Mouse (Mus musculus): ENCODE results near the gene Cdon. TPM values are rescaled to one million over a fixed set of nuclear protein-coding genes. Genes with fewer than 3 reads are reported as not detected.

Cdon gene
- 10 to 100 TPM in 1 of 2 experiments, 1 to 10 TPM in 1; 9.7 to 10.2 TPM for total RNA-seq (2021)
- 6.0 and 10.9 TPM in 2 replicates for polyA plus RNA-seq (2012; rRNA removed)
- long read RNA-seq, partial matches to known transcripts = 0 of 2 reads
- long read RNA-seq, other reads (novel, unspliced or antisense) = 2 of 2 reads

DNA sequence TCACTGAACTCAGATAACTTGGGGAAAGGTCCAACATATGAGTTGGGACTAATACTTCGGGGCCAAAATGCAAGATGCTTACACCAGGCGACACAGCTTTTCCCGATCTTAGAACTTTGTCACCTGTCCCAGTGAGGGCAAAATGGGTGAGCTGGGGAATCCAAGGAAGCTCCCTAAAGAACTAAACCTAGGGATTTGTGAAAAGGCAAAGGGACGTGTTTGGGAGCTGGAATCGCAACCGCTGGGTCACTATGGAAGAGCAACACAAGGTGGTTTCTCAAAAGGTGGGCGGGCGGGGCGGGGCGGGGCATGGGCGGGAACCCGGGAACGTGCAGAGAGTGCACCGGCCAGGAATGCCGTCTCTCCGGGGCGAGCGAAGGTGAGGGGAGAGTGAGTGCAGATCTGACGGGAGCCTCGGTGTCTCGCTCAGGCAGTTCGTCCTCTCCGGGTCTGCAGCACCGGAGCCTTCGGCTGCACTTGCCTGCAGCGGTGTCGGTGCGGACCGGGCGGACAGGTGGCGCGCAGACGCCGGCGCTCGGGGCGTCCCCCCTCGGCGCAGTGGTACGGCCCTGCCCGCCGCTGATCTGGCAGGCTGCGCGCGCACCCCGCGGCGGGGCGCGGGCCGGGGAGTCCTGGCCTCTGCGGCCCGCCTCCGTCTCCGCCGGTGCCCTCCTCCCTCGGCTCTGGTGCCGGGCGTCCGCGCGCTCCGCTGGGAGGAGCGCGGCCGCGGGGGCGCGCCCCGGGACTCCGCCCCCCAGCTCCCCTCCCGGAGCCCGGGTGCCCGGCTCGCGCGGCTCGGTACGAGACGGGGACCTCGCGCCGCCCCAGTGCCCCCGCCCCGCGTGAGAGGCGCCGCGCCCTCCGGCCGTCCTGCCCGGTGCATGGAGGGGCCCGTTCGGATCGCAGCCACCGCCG is at the start of gene Cdon:
Cdon (plus strand) TSS at position 324 of the 915 bp plus-strand sequence.
- intact Hi-C loops (cut with DNase I) = loop anchor here (5.0 to 10.0 kb wide), 4 partner anchors 86 to 216 kb away; partner anchors contain the start of genes Srpr and Tirap

DNA sequence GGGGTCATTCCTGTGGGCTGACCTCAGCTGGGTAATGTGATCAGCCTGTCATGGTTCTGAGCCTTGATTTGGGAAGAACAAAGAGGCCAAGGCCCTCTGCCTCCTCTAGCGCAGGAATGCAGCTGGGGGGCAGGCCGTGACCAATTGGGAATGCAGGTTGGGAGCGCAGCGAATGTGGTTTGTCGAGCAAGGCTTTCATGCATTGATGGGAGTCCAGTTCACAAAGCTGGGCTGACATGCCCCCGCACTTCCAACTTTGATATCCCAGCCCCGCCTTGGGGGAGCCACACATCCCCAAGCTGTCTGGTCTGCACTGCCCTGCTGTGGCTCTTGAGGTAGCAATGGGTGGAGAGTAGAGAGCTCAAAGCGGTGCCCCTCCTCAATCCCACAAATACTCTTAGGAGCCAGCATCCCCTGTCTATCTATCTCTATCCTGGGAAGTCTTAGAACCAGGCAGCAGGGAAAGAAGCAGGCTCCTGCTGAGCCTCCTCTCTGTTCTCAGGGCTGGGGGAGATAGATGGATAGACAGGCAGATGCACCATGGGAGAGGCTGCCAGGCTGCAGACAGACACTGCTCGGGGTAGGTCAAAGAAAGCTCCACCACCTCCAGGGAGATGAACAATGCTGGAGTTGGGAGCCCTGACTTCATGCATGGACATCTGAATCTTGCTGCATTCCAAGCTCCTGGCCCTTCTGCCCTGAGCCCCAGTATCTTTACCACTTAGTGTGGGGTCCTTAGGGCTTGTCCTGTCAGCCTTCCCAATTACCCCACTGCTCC is 48.4 kb upstream of the Cdon start:
- Histone ChIP-seq H3K27ac (no peak overlapping the region), H3K79me2 (replicated peaks; ENCODE audit: control insufficient read depth, insufficient read depth, low read length) (no peaks in the 10 kb centered on the region), H3K4me3 (no peak overlapping the region), H3K36me3 (ENCODE audit: control insufficient read depth, insufficient read depth, low read length) (no peaks in the 10 kb centered on the region), H3K27me3 (ENCODE audit: control insufficient read depth, insufficient read depth, low read length) (no peaks in the 10 kb centered on the region), H3K4me1 (ENCODE audit: control insufficient read depth, insufficient read depth, low read length) (no peaks in the 10 kb centered on the region), H3K9ac (ENCODE audit: low read depth, low read length) (no peak overlapping the region)
- intact Hi-C loops (cut with DNase I) = no loop called here
- TF ChIP-seq EP300 (IDR thresholded peaks at IDR 0.05; ENCODE audit: insufficient read depth, low read depth, low read length) = no peak
- no peak for TF ChIP-seq POLR2A (IDR thresholded peaks at IDR 0.05; ENCODE audit: insufficient read depth, low read depth, low read length)
- no peak for TF ChIP-seq CTCF (IDR thresholded peaks at IDR 0.05)
- WGBS = 66% methylated on average over 9 of the region's 9 CpGs
- DNase-seq = no peak

More for the DNA sequence above, at the start of gene Cdon:
- no peak for TF ChIP-seq EP300 (IDR thresholded peaks at IDR 0.05; ENCODE audit: insufficient read depth, low read depth, low read length)
- TF ChIP-seq CTCF (IDR thresholded peaks at IDR 0.05) = no peak
- TF ChIP-seq POLR2A (IDR thresholded peaks at IDR 0.05; ENCODE audit: insufficient read depth, low read depth, low read length) = no peak
- H3K36me3 ChIP-seq (ENCODE audit: control insufficient read depth, insufficient read depth, low read length) = no peaks in the 10 kb centered on the region
- DNase-seq = peak; percentile 94 to 97
- H3K9ac ChIP-seq (ENCODE audit: low read depth, low read length) = peak within 1 kb of the TSS; percentile 94
- no peaks in the 10 kb centered on the region for H3K79me2 ChIP-seq (replicated peaks; ENCODE audit: control insufficient read depth, insufficient read depth, low read length)
- no peaks in the 10 kb centered on the region; the same call in 1 of the 2 replicates for H3K4me1 ChIP-seq (ENCODE audit: control insufficient read depth, insufficient read depth, low read length)
- H3K4me3 ChIP-seq = peak within 1 kb of the TSS; percentile 87
- under 1% methylated on average over 83 of the region's 97 CpGs for WGBS
- H3K27ac ChIP-seq = peak within 1 kb of the TSS; percentile 93
- no peaks in the 10 kb centered on the region for H3K27me3 ChIP-seq (ENCODE audit: control insufficient read depth, insufficient read depth, low read length)

DNA sequence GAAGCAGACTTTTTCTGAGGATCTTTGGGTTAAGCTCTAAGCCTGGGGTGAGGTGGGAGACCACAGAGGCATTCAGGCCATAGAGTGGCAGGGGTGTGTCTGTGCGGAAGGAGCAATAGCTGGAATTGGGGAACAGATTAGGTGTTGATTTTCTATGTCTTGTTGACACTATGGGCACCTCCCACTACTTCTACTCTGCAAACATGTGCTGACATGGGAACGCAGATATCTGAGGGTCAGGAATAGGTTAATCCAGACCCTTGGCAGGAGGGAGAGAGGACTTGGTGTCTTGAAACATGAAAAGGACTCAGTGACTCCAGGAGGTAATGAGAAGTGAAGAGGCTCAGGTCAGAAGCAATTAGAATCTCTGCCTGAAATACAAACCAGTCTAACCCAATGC is 43.0 kb upstream of the Cdon start:
- 84% methylated on average over 2 of the region's 2 CpGs for WGBS

GRCm38 (mm10) chr9:35378991-35379390 is 41.9 kb upstream of the Cdon start:
- no peaks in the 10 kb centered on the region for H3K36me3 ChIP-seq (ENCODE audit: control insufficient read depth, insufficient read depth, low read length)
- no peaks in the 10 kb centered on the region for H3K27me3 ChIP-seq (ENCODE audit: control insufficient read depth, insufficient read depth, low read length)
- no peak overlapping the region for H3K4me3 ChIP-seq
- H3K79me2 ChIP-seq (replicated peaks; ENCODE audit: control insufficient read depth, insufficient read depth, low read length) = no peaks in the 10 kb centered on the region
- no peaks in the 10 kb centered on the region for H3K4me1 ChIP-seq (ENCODE audit: control insufficient read depth, insufficient read depth, low read length)
- DNase-seq = no peak
- no peak overlapping the region for H3K9ac ChIP-seq (ENCODE audit: low read depth, low read length)
- no peak for TF ChIP-seq POLR2A (IDR thresholded peaks at IDR 0.05; ENCODE audit: insufficient read depth, low read depth, low read length)
- TF ChIP-seq CTCF (IDR thresholded peaks at IDR 0.05) = no peak
- no peak for TF ChIP-seq EP300 (IDR thresholded peaks at IDR 0.05; ENCODE audit: insufficient read depth, low read depth, low read length)
- WGBS = 56% methylated on average over 3 of the region's 3 CpGs
- no peak overlapping the region for H3K27ac ChIP-seq
- intact Hi-C loops (cut with DNase I) = no loop called here

More for the DNA sequence above, 43.0 kb upstream of the Cdon start:
- Histone ChIP-seq H3K4me1 (ENCODE audit: control insufficient read depth, insufficient read depth, low read length) (no peaks in the 10 kb centered on the region), H3K9ac (ENCODE audit: low read depth, low read length) (no peak overlapping the region), H3K4me3 (no peak overlapping the region), H3K27ac (no peak overlapping the region), H3K79me2 (replicated peaks; ENCODE audit: control insufficient read depth, insufficient read depth, low read length) (no peaks in the 10 kb centered on the region), H3K36me3 (ENCODE audit: control insufficient read depth, insufficient read depth, low read length) (no peaks in the 10 kb centered on the region), H3K27me3 (ENCODE audit: control insufficient read depth, insufficient read depth, low read length) (no peaks in the 10 kb centered on the region)
- DNase-seq = no peak
- no peak for TF ChIP-seq POLR2A (IDR thresholded peaks at IDR 0.05; ENCODE audit: insufficient read depth, low read depth, low read length)
- TF ChIP-seq EP300 (IDR thresholded peaks at IDR 0.05; ENCODE audit: insufficient read depth, low read depth, low read length) = no peak
- TF ChIP-seq CTCF (IDR thresholded peaks at IDR 0.05) = no peak
- intact Hi-C loops (cut with DNase I) = no loop called here

DNA sequence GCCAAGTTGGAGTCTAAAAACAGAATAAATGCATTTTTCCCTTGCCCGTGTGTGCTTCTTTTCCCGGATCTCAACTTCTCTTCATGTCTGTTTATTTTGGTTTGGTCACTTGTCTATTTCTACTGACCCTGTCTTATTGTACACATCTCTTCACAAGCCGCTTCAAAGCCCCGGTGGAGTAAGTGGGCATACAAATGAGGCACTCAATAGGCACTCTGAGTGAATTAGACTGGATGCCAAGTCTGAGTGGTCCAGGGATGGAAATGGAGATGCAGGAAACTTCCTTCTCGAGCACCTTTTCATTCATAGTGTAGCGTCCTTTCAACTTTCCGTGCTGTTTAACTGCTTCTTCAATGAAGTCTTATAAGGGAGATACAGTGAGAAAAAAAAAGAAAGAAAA is 21.0 kb upstream of the Cdon start:
- no peak for DNase-seq
- H3K27ac ChIP-seq = no peak overlapping the region
- no peaks in the 10 kb centered on the region for H3K36me3 ChIP-seq (ENCODE audit: control insufficient read depth, insufficient read depth, low read length)
- no peaks in the 10 kb centered on the region for H3K27me3 ChIP-seq (ENCODE audit: control insufficient read depth, insufficient read depth, low read length)
- intact Hi-C loops (cut with DNase I) = no loop called here
- 64% methylated on average over 7 of the region's 7 CpGs for WGBS
- H3K4me3 ChIP-seq = no peak overlapping the region
- no peaks in the 10 kb centered on the region for H3K4me1 ChIP-seq (ENCODE audit: control insufficient read depth, insufficient read depth, low read length)
- no peak for TF ChIP-seq EP300 (IDR thresholded peaks at IDR 0.05; ENCODE audit: insufficient read depth, low read depth, low read length)
- no peak for TF ChIP-seq POLR2A (IDR thresholded peaks at IDR 0.05; ENCODE audit: insufficient read depth, low read depth, low read length)
- no peak for TF ChIP-seq CTCF (IDR thresholded peaks at IDR 0.05)
- H3K9ac ChIP-seq (ENCODE audit: low read depth, low read length) = no peak overlapping the region
- no peaks in the 10 kb centered on the region for H3K79me2 ChIP-seq (replicated peaks; ENCODE audit: control insufficient read depth, insufficient read depth, low read length)
